Mouse (Mus musculus) myocyte (in vitro differentiated cells): ENCODE measurements at regions not wholly inside any gene's neighbourhood (a gene's known extent, or its start where the extent isn't known, plus 50 kb on each side); places are given as distances from the start of the nearest gene placed in this dataset.

Source experiments
- CEBPB ChIP-seq: IDR thresholded peaks from 2 replicates; pipeline ENCODE4 v1.6.1; 2011; ENCODE audit warnings: mild to moderate bottlenecking, moderate library complexity; ENCODE audit not compliant: poor library complexity, insufficient read depth, severe bottlenecking
- E2F4 ChIP-seq: IDR thresholded peaks from one replicate; pipeline ENCODE4 v1.6.1; 2011; ENCODE audit warnings: mild to moderate bottlenecking, control low read depth, moderate library complexity; ENCODE audit not compliant: insufficient read depth
- MAX ChIP-seq: IDR thresholded peaks from one replicate; pipeline ENCODE4 v1.6.1; 2011; ENCODE audit warnings: low read depth, mild to moderate bottlenecking, control low read depth
- MYOG ChIP-seq, 3 experiments: IDR thresholded peaks; one replicate each; pipeline ENCODE4 v1.6.1; 2011; ENCODE audit warnings: control low read depth in 2 of 3, low read depth in 2 of 3, mild to moderate bottlenecking in 2 of 3; ENCODE audit not compliant: insufficient read length in 2 of 3, control insufficient read depth in 1 of 3, insufficient read depth in 1 of 3
- POLR2A ChIP-seq: IDR thresholded peaks from one replicate; pipeline ENCODE4 v1.6.1; 2011; ENCODE audit warnings: low read depth, mild to moderate bottlenecking, control low read depth, moderate library complexity; ENCODE audit not compliant: insufficient read length
- TCF12 ChIP-seq: IDR thresholded peaks from one replicate; pipeline ENCODE4 v1.6.1; 2011; ENCODE audit warnings: mild to moderate bottlenecking, control low read depth; ENCODE audit not compliant: poor library complexity, insufficient read depth, severe bottlenecking
- TCF3 ChIP-seq: IDR thresholded peaks from one replicate; pipeline ENCODE4 v1.6.1; 2011; ENCODE audit warnings: low read depth, control low read depth; ENCODE audit not compliant: insufficient read length
- USF1 ChIP-seq: IDR thresholded peaks from one replicate; pipeline ENCODE4 v1.6.1; 2011; ENCODE audit warnings: low read depth, mild to moderate bottlenecking, control low read depth, moderate library complexity

GRCm38 (mm10) chr1:23178335-23178974, 76.4 kb upstream of the 4933415F23Rik start:
- TF ChIP-seq MAX (no peak), TCF12 (no peak), TCF3 (no peak), POLR2A (no peak), CEBPB (no peak), MYOG (IDR thresholded peaks at IDR 0.05; ENCODE audit: control insufficient read depth in 1 of 3, insufficient read depth in 1 of 3, insufficient read length in 2 of 3, low read depth in 2 of 3) (no peak), USF1 (no peak), E2F4 (no peak)
